Mouse (Mus musculus) C2C12 (cell line): ENCODE data around the gene Tmem189. TPM values are rescaled to one million over a fixed set of nuclear protein-coding genes. Genes with fewer than 3 reads are reported as not detected.
A peak's percentile ranks its signal among the peaks of the same experiment; 100 is the strongest.

Source experiments
- H3K27me3 ChIP-seq: one replicate; pipeline ENCODE4 v1.6.1; 2011; ENCODE audit not compliant: control insufficient read depth, insufficient read depth, insufficient read length
- H3K36me3 ChIP-seq: one replicate; pipeline ENCODE4 v1.6.1; 2011; ENCODE audit not compliant: control insufficient read depth, insufficient read depth
- H3K4me3 ChIP-seq: one replicate; pipeline ENCODE4 v1.5.1; 2011; ENCODE audit warnings: mild to moderate bottlenecking, control low read depth; ENCODE audit not compliant: poor library complexity, insufficient read depth, severe bottlenecking
- H3K79me2 ChIP-seq: one replicate; pipeline ENCODE4 v1.6.1; 2011; ENCODE audit not compliant: control insufficient read depth, insufficient read depth
- H3K79me3 ChIP-seq: one replicate; pipeline ENCODE4 v1.6.1; 2011; ENCODE audit warnings: low read depth, control low read depth
- H3ac ChIP-seq: one replicate; pipeline ENCODE3; 2011; ENCODE audit warnings: low read depth; ENCODE audit not compliant: control insufficient read depth, insufficient read length
- CEBPB ChIP-seq: IDR thresholded peaks from one replicate; pipeline ENCODE4 v1.6.1; 2011; ENCODE audit warnings: low read depth, mild to moderate bottlenecking, control low read depth, moderate library complexity
- CTCF ChIP-seq: IDR thresholded peaks from one replicate; pipeline ENCODE4 v1.5.1; 2011; ENCODE audit not compliant: control insufficient read depth, insufficient read depth, insufficient read length
- FOSL1 ChIP-seq: IDR thresholded peaks from one replicate; pipeline ENCODE4 v1.8.0; 2011; ENCODE audit warnings: mild to moderate bottlenecking, low read length; ENCODE audit not compliant: poor library complexity, insufficient read depth, severe bottlenecking
- MAX ChIP-seq: IDR thresholded peaks from one replicate; pipeline ENCODE4 v1.6.1; 2011; ENCODE audit warnings: mild to moderate bottlenecking, control low read depth
- MYOD1 ChIP-seq: IDR thresholded peaks from one replicate; pipeline ENCODE4 v1.6.1; 2011; ENCODE audit warnings: low read depth; ENCODE audit not compliant: control insufficient read depth, insufficient read length
- MYOG ChIP-seq: IDR thresholded peaks from one replicate; pipeline ENCODE4 v1.6.1; 2011; ENCODE audit not compliant: control insufficient read depth, insufficient read length; ENCODE audit errors: extremely low read depth
- USF1 ChIP-seq: IDR thresholded peaks from one replicate; pipeline ENCODE4 v1.6.1; 2011; ENCODE audit warnings: low read depth, mild to moderate bottlenecking, control low read depth, moderate library complexity
- polyA plus RNA-seq: library from polyadenylated mRNA; unstranded; fragments of >200 nt; fragmentation: generic; extraction: Trizol; gene quantifications from one replicate; pipeline ENCODE4 v1.2.1, GENCODE M21; 2012; ENCODE audit warnings: missing spikeins

The Tmem189 gene
- polyA plus RNA-seq, 1 experiment, result 34.5 TPM

GRCm38 (mm10) chr2:167685865-167686264 is 3.8 kb downstream of the Tmem189 start:
- Histone ChIP-seq H3K36me3 (peaks cover 3% of the 10 kb centered on the region), H3K79me3 (peaks cover 11% of the 10 kb centered on the region), H3K27me3 (no peaks in the 10 kb centered on the region), H3K79me2 (peaks cover 19% of the 10 kb centered on the region), H3K4me3 (no peak overlapping the region), H3ac (no peak overlapping the region)
- no peak for TF ChIP-seq CEBPB
- no peak for TF ChIP-seq MYOD1
- TF ChIP-seq MYOG, result no peak
- no peak for TF ChIP-seq USF1
- no peak for TF ChIP-seq CTCF
- no peak for TF ChIP-seq FOSL1
- TF ChIP-seq MAX, result no peak

- H3K79me2 ChIP-seq, result peaks cover 11% of the 10 kb centered on the region
- no peak overlapping the region for H3ac ChIP-seq
- no peak for TF ChIP-seq FOSL1
- peak; percentile 87 for TF ChIP-seq CTCF
- H3K79me3 ChIP-seq, result peaks cover 3% of the 10 kb centered on the region
- H3K4me3 ChIP-seq, result no peak overlapping the region
- H3K27me3 ChIP-seq, result no peaks in the 10 kb centered on the region
- no peaks in the 10 kb centered on the region for H3K36me3 ChIP-seq
Measured at GRCm38 (mm10) chr2:167685137-167685536, 4.5 kb downstream of the Tmem189 start.

GRCm38 (mm10) chr2:167683721-167684120 is 5.9 kb downstream of the Tmem189 start:
- Histone ChIP-seq H3K27me3 (no peaks in the 10 kb centered on the region), H3K4me3 (no peak overlapping the region), H3K79me2 (no peaks in the 10 kb centered on the region), H3K79me3 (no peaks in the 10 kb centered on the region), H3ac (no peak overlapping the region), H3K36me3 (no peaks in the 10 kb centered on the region)
- TF ChIP-seq MYOD1, result no peak
- no peak for TF ChIP-seq CTCF
- TF ChIP-seq CEBPB, result no peak
- no peak for TF ChIP-seq MYOG
- no peak for TF ChIP-seq USF1
- TF ChIP-seq FOSL1, result no peak
- TF ChIP-seq MAX, result no peak

- Histone ChIP-seq H3K27me3 (no peaks in the 10 kb centered on the region), H3K36me3 (no peaks in the 10 kb centered on the region), H3ac (no peak overlapping the region), H3K79me3 (no peaks in the 10 kb centered on the region), H3K79me2 (no peaks in the 10 kb centered on the region), H3K4me3 (no peak overlapping the region)
- TF ChIP-seq FOSL1 (no peak), CTCF (peak; percentile 24), MYOD1 (no peak), MYOG (no peak), USF1 (no peak), MAX (no peak)
Measured at GRCm38 (mm10) chr2:167680657-167681056, 9.0 kb downstream of the Tmem189 start.

GRCm38 (mm10) chr2:167679902-167680430 is 9.7 kb downstream of the Tmem189 start:
- no peaks in the 10 kb centered on the region for H3K27me3 ChIP-seq
- H3ac ChIP-seq, result no peak overlapping the region
- H3K36me3 ChIP-seq, result no peaks in the 10 kb centered on the region
- no peak for TF ChIP-seq FOSL1
- peak; percentile 96 for TF ChIP-seq CTCF
- peak; percentile 14 for TF ChIP-seq MYOD1
- TF ChIP-seq MAX, result peak; percentile 35
- no peaks in the 10 kb centered on the region for H3K79me2 ChIP-seq
- H3K4me3 ChIP-seq, result no peak overlapping the region
- no peaks in the 10 kb centered on the region for H3K79me3 ChIP-seq

GRCm38 (mm10) chr2:167678600-167678999 is 11.0 kb downstream of the Tmem189 start:
- Histone ChIP-seq H3K79me3 (no peaks in the 10 kb centered on the region), H3ac (no peak overlapping the region), H3K27me3 (no peaks in the 10 kb centered on the region), H3K79me2 (no peaks in the 10 kb centered on the region), H3K36me3 (no peaks in the 10 kb centered on the region), H3K4me3 (no peak overlapping the region)
- TF ChIP-seq MYOD1, result no peak
- no peak for TF ChIP-seq CEBPB
- TF ChIP-seq MYOG, result no peak
- no peak for TF ChIP-seq MAX
- no peak for TF ChIP-seq FOSL1
- no peak for TF ChIP-seq CTCF
- TF ChIP-seq USF1, result no peak
